Mouse (Mus musculus) splenic B cell, adult 2 months (primary cell): ENCODE measurements around the gene Dlx5.

Experiments used
- DNase-seq: peaks from one replicate; pipeline ENCODE4 v3.0.0-alpha.2; 2011; ENCODE audit warnings: low read depth, low spot score
- H3K27me3 ChIP-seq: 2 replicates; pipeline ENCODE4 v1.6.1; 2012; ENCODE audit warnings: mild to moderate bottlenecking, low read length, moderate library complexity, mixed read lengths; ENCODE audit not compliant: control insufficient read depth, poor library complexity, insufficient read depth, severe bottlenecking
- H3K36me3 ChIP-seq: 2 replicates; pipeline ENCODE4 v1.6.1; 2012; ENCODE audit warnings: mild to moderate bottlenecking, low read length, moderate library complexity, mixed read lengths; ENCODE audit not compliant: control insufficient read depth, poor library complexity, insufficient read depth, severe bottlenecking

The Dlx5 gene

GRCm38 (mm10) chr6:6858571-6858970, 23.3 kb downstream of the Dlx5 start:
- 0 out of 2 replicates have a peak, but pooled peaks cover 2% of the 10 kb centered on the region for H3K27me3 ChIP-seq

GRCm38 (mm10) chr6:6857766-6858165, 24.1 kb downstream of the Dlx5 start:
- DNase-seq = no peak
- H3K36me3 ChIP-seq = no peaks in the 10 kb centered on the region
- peaks cover 2% of the 10 kb centered on the region; the same call in 1 of the 2 replicates for H3K27me3 ChIP-seq

More at GRCm38 (mm10) chr6:6858571-6858970, 23.3 kb downstream of the Dlx5 start:
- no peaks in the 10 kb centered on the region for H3K36me3 ChIP-seq
- DNase-seq = no peak

GRCm38 (mm10) chr6:6856881-6857280, 25.0 kb downstream of the Dlx5 start:
- H3K27me3 ChIP-seq = peaks cover 2% of the 10 kb centered on the region; the same call in 1 of the 2 replicates
- H3K36me3 ChIP-seq = no peaks in the 10 kb centered on the region
- DNase-seq = no peak

GRCm38 (mm10) chr6:6856316-6856715, 25.6 kb downstream of the Dlx5 start:
- no peak for DNase-seq
- no peaks in the 10 kb centered on the region for H3K36me3 ChIP-seq
- H3K27me3 ChIP-seq = peaks cover 2% of the 10 kb centered on the region; the same call in 1 of the 2 replicates

- peaks cover 2% of the 10 kb centered on the region; the same call in 1 of the 2 replicates for H3K27me3 ChIP-seq
- H3K36me3 ChIP-seq = no peaks in the 10 kb centered on the region
- no peak for DNase-seq
These were observed 26.1 kb downstream of the Dlx5 start for GRCm38 (mm10) chr6:6855746-6856185.

GRCm38 (mm10) chr6:6854902-6855745, 26.8 kb downstream of the Dlx5 start:
- H3K27me3 ChIP-seq = peaks cover 2% of the 10 kb centered on the region; the same call in 1 of the 2 replicates
- H3K36me3 ChIP-seq = no peaks in the 10 kb centered on the region

GRCm38 (mm10) chr6:6854176-6854575, 27.7 kb downstream of the Dlx5 start:
- H3K36me3 ChIP-seq = no peaks in the 10 kb centered on the region
- peaks cover 2% of the 10 kb centered on the region; the same call in 1 of the 2 replicates for H3K27me3 ChIP-seq

More at GRCm38 (mm10) chr6:6854902-6855745, 26.8 kb downstream of the Dlx5 start:
- no peak for DNase-seq

GRCm38 (mm10) chr6:6852944-6853343, 28.9 kb downstream of the Dlx5 start:
- DNase-seq = no peak
- no peaks in the 10 kb centered on the region for H3K36me3 ChIP-seq
- no peaks in the 10 kb centered on the region; the same call in 1 of the 2 replicates for H3K27me3 ChIP-seq

More at GRCm38 (mm10) chr6:6854176-6854575, 27.7 kb downstream of the Dlx5 start:
- no peak for DNase-seq

- H3K27me3 ChIP-seq = no peaks in the 10 kb centered on the region; the same call in 1 of the 2 replicates
- H3K36me3 ChIP-seq = no peaks in the 10 kb centered on the region
- no peak for DNase-seq
These were observed 30.7 kb downstream of the Dlx5 start for GRCm38 (mm10) chr6:6851166-6851565.

- H3K27me3 ChIP-seq = no peaks in the 10 kb centered on the region; the same call in 1 of the 2 replicates
- DNase-seq = no peak
These were observed 31.4 kb downstream of the Dlx5 start for GRCm38 (mm10) chr6:6850324-6851060.

GRCm38 (mm10) chr6:6849744-6850143, 32.1 kb downstream of the Dlx5 start:
- H3K36me3 ChIP-seq = no peaks in the 10 kb centered on the region
- DNase-seq = no peak
- no peaks in the 10 kb centered on the region; the same call in 1 of the 2 replicates for H3K27me3 ChIP-seq

More at GRCm38 (mm10) chr6:6850324-6851060, 31.4 kb downstream of the Dlx5 start:
- H3K36me3 ChIP-seq = no peaks in the 10 kb centered on the region

GRCm38 (mm10) chr6:6848541-6848940, 33.3 kb downstream of the Dlx5 start:
- no peaks in the 10 kb centered on the region; the same call in none of the 2 replicates for H3K27me3 ChIP-seq
- DNase-seq = no peak
- no peaks in the 10 kb centered on the region for H3K36me3 ChIP-seq

GRCm38 (mm10) chr6:6833301-6833700, 48.6 kb downstream of the Dlx5 start:
- DNase-seq = no peak
- H3K27me3 ChIP-seq = no peaks in the 10 kb centered on the region
- no peaks in the 10 kb centered on the region for H3K36me3 ChIP-seq

GRCm38 (mm10) chr6:6830446-6830845, 51.4 kb downstream of the Dlx5 start:
- DNase-seq = no peak
- no peaks in the 10 kb centered on the region for H3K27me3 ChIP-seq
- H3K36me3 ChIP-seq = no peaks in the 10 kb centered on the region
